Mouse (Mus musculus) embryonic facial prominence, embryonic 15.5 days (tissue): ENCODE measurements around the gene Cbx6. TPM values are rescaled to one million over a fixed set of nuclear protein-coding genes. Genes with fewer than 3 reads are reported as not detected.
A peak's percentile ranks its signal among the peaks of the same experiment; 100 is the strongest.

Experiments
- ATAC-seq: fragments of 200-750 bp; cut with Nextera tagmentation; 2 replicates; pipeline ENCODE4 v1.8.0; 2017; ENCODE audit warnings: low read depth, moderate TSS enrichment; ENCODE audit not compliant: insufficient number of reproducible peaks, low FRiP score, low TSS enrichment
- H3K27ac ChIP-seq: fragments of 300-500 bp; sonication (generic); replicated peaks from 2 replicates; pipeline ENCODE4 v1.5.1; 2015; ENCODE audit warnings: mild to moderate bottlenecking, inconsistent platforms
- H3K27me3 ChIP-seq: fragments of 300-500 bp; sonication (generic); 2 replicates; pipeline ENCODE4 v1.6.1; 2015; ENCODE audit warnings: inconsistent platforms
- H3K36me3 ChIP-seq: fragments of 300-500 bp; sonication (generic); 2 replicates; pipeline ENCODE4 v1.6.1; 2015; ENCODE audit warnings: mild to moderate bottlenecking, inconsistent platforms
- H3K4me1 ChIP-seq: fragments of 300-500 bp; sonication (generic); 2 replicates; pipeline ENCODE4 v1.6.1; 2015; ENCODE audit warnings: inconsistent platforms
- H3K4me2 ChIP-seq: fragments of 300-500 bp; sonication (generic); replicated peaks from 2 replicates; pipeline ENCODE4 v1.6.1; 2015; ENCODE audit warnings: mild to moderate bottlenecking, inconsistent platforms
- H3K4me3 ChIP-seq: fragments of 300-500 bp; sonication (generic); replicated peaks from 2 replicates; pipeline ENCODE4 v1.5.1; 2015; ENCODE audit warnings: mild to moderate bottlenecking, inconsistent platforms
- H3K9ac ChIP-seq: fragments of 300-500 bp; sonication (generic); 2 replicates; pipeline ENCODE4 v1.6.1; 2015; ENCODE audit warnings: inconsistent platforms
- H3K9me3 ChIP-seq: fragments of 300-500 bp; sonication (generic); replicated peaks from 2 replicates; pipeline ENCODE4 v1.6.1; 2016; ENCODE audit warnings: inconsistent platforms
- WGBS: fragments of 180-500 bp; shearing (Covaris S2); methylation state at CpG from one replicate; pipeline ENCODE4 v1.1.7; 2015; 5-methylcytosine and 5-hydroxymethylcytosine counted together
- polyA plus RNA-seq: library from polyadenylated mRNA; unstranded; fragments of >200 nt; fragmentation: Nextera tagmentation; extraction: Ambion mirVana; gene quantifications from 2 replicates; pipeline ENCODE4 v1.2.1, GENCODE M21; 2015

The Cbx6 gene
- polyA plus RNA-seq, result 90.7 and 93.5 TPM in 2 replicates

DNA sequence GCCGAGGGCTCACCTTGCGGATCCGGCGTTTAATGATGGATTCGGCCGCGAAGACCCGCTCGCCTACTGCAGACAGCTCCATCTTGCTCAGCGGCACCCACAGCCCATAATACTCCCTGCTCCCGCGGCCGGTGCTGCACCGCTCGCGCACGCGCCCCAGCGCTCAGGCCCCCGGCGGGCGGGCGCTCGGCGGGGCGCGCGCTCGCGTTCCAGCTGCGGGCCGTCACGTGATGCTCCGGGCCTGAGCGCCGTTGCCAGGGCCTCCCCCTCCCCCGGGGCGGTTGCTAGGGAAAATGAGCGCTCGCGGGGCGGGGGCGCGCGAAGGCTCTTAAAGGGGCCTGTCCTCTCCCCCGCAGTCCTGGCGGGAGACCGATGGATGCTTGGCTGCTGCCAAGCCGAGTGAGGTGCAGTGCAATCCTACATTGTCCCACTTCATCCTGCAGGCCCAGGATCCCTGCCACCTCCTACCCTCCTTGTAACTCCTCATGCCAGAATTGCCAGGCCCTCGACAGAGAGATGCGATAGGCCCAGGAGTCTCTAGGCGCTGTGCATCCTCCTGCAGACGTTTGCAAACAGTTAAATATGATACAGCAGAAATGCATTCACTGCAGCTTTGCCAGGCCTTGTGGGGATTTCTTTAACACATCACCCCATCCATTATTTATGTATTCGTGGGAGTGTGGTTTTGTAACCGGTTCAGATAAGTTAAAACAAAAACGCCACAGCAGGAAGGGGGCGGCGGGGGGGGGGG, at the start of gene Cbx6, which contains the start of gene Npcd:
Gene Cbx6 (minus strand): TSS at position 559 of the 751 bp plus-strand sequence.
Gene Npcd (minus strand): TSS at position 108 of the 751 bp plus-strand sequence.
- Histone ChIP-seq H3K4me3 (peak within 1 kb of the TSS; percentile 78), H3K27me3 (no peaks in the 10 kb centered on the region), H3K27ac (peak within 1 kb of the TSS; percentile 98), H3K36me3 (0 out of 2 replicates have a peak, but pooled peaks cover 7% of the 10 kb centered on the region), H3K9ac (peak within 1 kb of the TSS; percentile 83), H3K4me2 (peak within 1 kb of the TSS; percentile 80), H3K9me3 (no peaks in the 10 kb centered on the region), H3K4me1 (peaks cover 42% of the 10 kb centered on the region)
- ATAC-seq, result peak; percentile 90
- WGBS, result under 1% methylated on average over 50 of the region's 58 CpGs

DNA sequence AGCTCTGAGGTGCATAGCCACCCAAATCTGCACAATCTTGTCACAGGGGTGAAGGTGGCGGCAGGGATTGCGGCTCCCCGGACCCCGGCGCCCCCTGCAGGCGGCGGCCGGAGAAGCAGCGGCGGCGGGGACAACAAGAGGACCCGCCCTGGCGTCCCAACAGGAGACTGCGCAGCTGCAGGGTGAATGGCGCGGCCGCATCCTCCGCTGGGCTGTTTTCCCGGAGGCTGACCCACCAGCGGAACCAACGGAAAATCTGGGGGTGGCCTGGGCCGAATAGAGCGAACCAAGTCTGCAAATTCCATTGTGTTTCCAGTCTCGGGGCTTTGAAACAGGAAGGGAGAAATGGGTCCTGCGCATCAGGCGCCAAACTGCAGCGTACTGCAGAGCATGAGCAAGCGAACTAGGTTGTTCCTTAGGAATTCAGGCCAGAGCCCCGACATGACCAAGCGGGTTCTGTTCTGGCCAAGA, 48.9 kb upstream of the Cbx6 start:
- ATAC-seq, result peak; percentile 89
- under 1% methylated on average over 30 of the region's 30 CpGs for WGBS
- H3K9ac ChIP-seq, result peak overlapping the region; percentile 34
- H3K4me2 ChIP-seq, result peak overlapping the region; percentile 69
- no peaks in the 10 kb centered on the region for H3K9me3 ChIP-seq
- H3K4me3 ChIP-seq, result peak overlapping the region; percentile 51
- no peaks in the 10 kb centered on the region; the same call in 1 of the 2 replicates for H3K27me3 ChIP-seq
- peaks cover 29% of the 10 kb centered on the region for H3K4me1 ChIP-seq
- peak overlapping the region; percentile 86 for H3K27ac ChIP-seq
- no peaks in the 10 kb centered on the region for H3K36me3 ChIP-seq

DNA sequence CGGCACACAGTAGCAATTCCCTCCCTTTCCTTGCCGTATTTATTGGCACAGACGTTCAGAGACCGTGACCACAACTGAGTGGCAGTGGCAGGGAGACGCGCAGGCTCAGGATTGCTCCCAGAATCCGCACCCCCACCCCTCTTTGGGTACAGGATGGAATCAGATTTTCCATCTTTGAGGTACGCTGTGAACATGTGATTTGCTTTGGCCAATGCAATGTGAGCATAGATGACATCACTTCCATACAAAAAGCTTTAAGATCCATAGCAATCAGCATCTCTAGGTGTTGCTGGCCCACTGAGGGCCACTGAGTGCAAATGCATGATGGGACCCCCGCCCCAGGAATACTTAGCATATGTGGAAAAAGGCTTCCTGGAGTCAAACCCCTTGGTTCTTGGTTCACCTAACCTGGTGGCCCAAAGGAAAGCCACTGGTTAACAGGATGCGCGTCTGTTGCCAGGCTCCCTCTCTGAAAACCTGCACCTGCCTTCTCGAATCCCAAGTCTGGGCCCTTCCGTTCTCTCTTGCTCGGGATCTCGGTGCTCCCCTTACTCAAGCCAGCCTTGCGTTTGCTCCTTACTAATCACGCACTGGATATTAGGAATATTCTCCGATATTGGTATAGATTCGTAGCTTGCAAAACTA, 48.3 kb upstream of the Cbx6 start:
- 17% methylated on average over 19 of the region's 19 CpGs for WGBS
- Histone ChIP-seq H3K9ac (0 out of 2 replicates have a peak overlapping the region, but pooled peaks have one; percentile 13), H3K36me3 (no peaks in the 10 kb centered on the region), H3K27me3 (no peaks in the 10 kb centered on the region; the same call in 1 of the 2 replicates), H3K4me1 (peaks cover 29% of the 10 kb centered on the region), H3K9me3 (no peaks in the 10 kb centered on the region), H3K4me2 (peak overlapping the region; percentile 69), H3K4me3 (peak overlapping the region; percentile 51), H3K27ac (0 out of 2 replicates have a peak overlapping the region, but pooled peaks have one; percentile 86)
- no peak for ATAC-seq

DNA sequence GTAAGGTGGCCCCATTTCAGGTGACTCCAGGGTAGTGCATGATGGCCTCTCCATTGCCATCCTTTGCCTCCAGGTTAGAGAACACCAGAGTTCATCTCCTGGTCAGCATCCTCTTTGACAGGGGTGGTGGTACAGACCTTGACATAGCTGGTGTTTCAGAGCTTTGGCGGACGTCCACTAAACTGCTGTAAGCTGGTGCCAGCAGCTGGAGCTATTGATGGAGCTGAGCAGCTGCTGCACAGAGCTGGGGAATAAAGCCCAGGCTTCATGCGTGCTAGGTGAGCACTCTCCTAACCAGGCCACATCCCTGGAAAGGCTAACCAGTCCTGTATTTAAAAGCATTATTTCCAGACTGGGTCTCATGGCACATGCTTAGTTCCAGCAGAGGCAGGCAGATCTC, 46.0 kb upstream of the Cbx6 start:
- H3K27ac ChIP-seq, result no peak overlapping the region
- peaks cover 29% of the 10 kb centered on the region for H3K4me1 ChIP-seq
- H3K9ac ChIP-seq, result no peak overlapping the region
- H3K4me2 ChIP-seq, result no peak overlapping the region
- H3K9me3 ChIP-seq, result no peaks in the 10 kb centered on the region
- no peak overlapping the region for H3K4me3 ChIP-seq
- WGBS, result 76% methylated on average over 3 of the region's 3 CpGs
- no peaks in the 10 kb centered on the region for H3K36me3 ChIP-seq
- no peaks in the 10 kb centered on the region; the same call in 1 of the 2 replicates for H3K27me3 ChIP-seq
- ATAC-seq, result no peak

DNA sequence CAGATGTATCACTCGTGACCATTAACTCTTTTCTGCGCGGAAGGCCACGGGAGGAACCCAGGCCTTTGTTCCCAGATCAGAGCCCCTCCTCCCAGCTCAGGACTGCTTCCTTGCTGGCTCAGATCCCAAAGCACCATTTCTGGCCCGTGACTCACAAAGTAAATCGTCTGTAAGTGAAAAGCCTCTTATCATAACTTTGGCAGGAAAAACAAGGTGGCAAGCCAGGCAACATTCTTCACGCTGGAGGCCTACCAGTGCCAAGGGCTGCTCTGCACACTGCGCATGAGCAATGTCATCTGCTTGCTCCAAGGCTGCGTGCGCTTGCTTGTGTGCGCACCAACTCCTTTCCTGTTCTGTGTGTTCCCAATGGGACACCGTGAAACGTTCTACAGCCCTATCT, 44.8 kb upstream of the Cbx6 start:
- 24% methylated on average over 13 of the region's 13 CpGs for WGBS
- Histone ChIP-seq H3K9me3 (no peaks in the 10 kb centered on the region), H3K27ac (peak overlapping the region; percentile 89), H3K27me3 (no peaks in the 10 kb centered on the region; the same call in 1 of the 2 replicates), H3K4me3 (no peak overlapping the region), H3K4me1 (peaks cover 29% of the 10 kb centered on the region), H3K36me3 (no peaks in the 10 kb centered on the region), H3K4me2 (peak overlapping the region; percentile 8), H3K9ac (no peak overlapping the region)
- ATAC-seq, result peak; percentile 73

DNA sequence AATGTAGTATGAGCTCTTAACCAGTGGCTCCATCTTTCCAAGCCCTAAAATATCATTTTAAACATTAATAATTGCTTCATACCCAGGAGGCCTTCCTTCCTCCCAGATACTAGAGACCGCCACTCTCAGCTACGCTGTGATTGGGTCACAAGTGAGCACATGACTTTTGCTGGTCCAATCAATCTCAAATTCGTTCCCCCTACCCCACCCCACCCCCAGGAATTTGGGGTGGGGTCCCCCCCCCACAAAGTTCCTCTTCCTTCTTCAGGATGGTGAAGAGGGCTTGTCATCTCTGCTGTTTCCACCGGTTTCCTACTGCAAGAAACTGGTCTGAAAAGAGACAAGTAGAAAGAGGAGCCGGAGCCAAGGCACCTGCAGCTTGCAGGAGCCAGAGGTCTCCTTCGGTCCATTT, 44.2 kb upstream of the Cbx6 start:
- Histone ChIP-seq H3K4me3 (no peak overlapping the region), H3K27ac (peak overlapping the region; percentile 89)
- 48% methylated on average over 6 of the region's 6 CpGs for WGBS

DNA sequence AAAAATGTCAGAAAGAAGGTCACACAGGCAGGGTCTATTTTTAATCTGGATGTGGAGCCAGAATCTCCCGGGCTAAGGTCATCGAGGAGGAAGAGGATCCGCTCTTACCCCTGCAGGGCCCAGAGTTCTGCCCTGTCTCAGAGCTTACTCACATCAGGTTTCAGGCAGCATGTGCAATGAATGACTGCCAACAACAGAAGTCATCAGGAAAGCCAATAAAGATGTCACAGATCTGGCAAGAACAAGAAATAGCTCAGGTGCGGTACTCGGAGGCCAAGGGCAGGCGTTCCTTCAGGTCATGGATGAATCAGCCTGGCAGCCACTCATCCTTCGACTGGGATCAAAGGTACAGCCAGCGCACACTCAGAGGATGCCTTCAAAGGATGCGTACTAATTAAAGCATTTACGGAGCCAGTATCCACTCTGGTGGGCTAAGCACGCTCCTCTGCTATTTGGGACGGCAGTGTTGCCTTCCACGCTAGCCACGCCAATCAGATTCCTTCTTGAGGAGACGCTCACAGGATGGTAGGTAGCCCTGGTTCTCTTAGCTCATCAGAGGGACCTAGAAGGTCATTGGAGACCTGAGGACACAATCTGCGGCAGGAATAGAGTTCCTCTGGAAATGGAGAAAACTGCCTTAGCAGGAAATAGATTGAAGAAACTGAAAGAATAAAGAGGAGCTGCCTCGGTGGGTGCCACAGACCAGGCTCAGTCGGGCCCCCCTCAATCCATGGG, 40.9 kb upstream of the Cbx6 start:
- no peak overlapping the region for H3K9ac ChIP-seq
- no peaks in the 10 kb centered on the region for H3K36me3 ChIP-seq
- H3K4me1 ChIP-seq, result peaks cover 20% of the 10 kb centered on the region
- no peak overlapping the region for H3K4me3 ChIP-seq
- H3K27ac ChIP-seq, result no peak overlapping the region
- WGBS, result 78% methylated on average over 18 of the region's 18 CpGs
- no peaks in the 10 kb centered on the region for H3K9me3 ChIP-seq
- no peaks in the 10 kb centered on the region for H3K27me3 ChIP-seq
- H3K4me2 ChIP-seq, result no peak overlapping the region
- no peak for ATAC-seq

More for the DNA sequence above, 44.2 kb upstream of the Cbx6 start:
- Histone ChIP-seq H3K36me3 (no peaks in the 10 kb centered on the region), H3K9me3 (no peaks in the 10 kb centered on the region), H3K27me3 (no peaks in the 10 kb centered on the region; the same call in 1 of the 2 replicates), H3K4me1 (peaks cover 29% of the 10 kb centered on the region), H3K4me2 (peak overlapping the region; percentile 8), H3K9ac (no peak overlapping the region)
- no peak for ATAC-seq

DNA sequence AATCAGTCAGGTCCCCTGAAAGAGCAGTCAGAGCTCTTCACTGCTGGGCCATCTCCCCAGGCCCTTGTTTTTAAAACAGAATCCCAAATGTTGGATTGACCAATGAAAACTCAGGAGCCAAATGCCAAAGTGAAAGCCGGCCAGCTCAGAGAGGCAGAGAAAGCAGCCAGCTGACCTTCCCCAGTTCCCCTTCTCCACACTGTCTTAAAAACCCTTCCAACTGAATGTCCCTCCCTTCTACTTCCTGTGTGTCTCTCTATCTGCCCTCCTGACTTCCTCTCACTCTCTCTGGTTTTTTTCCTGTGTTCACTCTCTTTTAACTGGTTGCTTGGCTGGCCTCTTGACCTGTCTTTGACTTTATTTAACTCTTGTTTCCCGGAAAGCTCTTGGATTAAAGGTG, 39.5 kb upstream of the Cbx6 start:
- H3K4me1 ChIP-seq, result peaks cover 6% of the 10 kb centered on the region
- H3K27me3 ChIP-seq, result no peaks in the 10 kb centered on the region
- no peak overlapping the region for H3K27ac ChIP-seq
- WGBS, result 50% methylated on average over 2 of the region's 2 CpGs
- no peaks in the 10 kb centered on the region for H3K36me3 ChIP-seq
- no peak overlapping the region for H3K4me3 ChIP-seq
- H3K9me3 ChIP-seq, result no peaks in the 10 kb centered on the region
- no peak overlapping the region for H3K9ac ChIP-seq
- no peak overlapping the region for H3K4me2 ChIP-seq
- no peak for ATAC-seq

DNA sequence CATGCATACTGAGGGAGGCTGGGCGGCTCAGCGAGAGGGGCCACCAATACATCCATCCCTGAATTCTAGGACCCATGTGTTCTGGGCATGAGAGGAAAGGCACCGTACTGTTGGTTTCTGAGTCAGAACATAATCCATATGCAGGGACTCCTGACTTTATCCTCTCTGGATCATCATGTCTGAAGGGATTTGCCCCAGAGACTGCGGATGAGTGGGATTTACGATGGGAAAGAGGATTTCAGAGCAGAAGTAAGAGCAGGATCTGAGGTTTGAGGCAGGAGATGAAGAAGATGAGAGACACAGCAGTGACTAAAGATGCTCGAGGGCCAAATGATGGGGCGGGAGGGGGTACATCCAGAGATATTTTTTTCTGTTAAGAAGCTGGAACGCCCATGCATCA, 39.1 kb upstream of the Cbx6 start:
- H3K27me3 ChIP-seq, result no peaks in the 10 kb centered on the region
- H3K9ac ChIP-seq, result no peak overlapping the region
- ATAC-seq, result no peak
- H3K9me3 ChIP-seq, result no peaks in the 10 kb centered on the region
- no peaks in the 10 kb centered on the region for H3K36me3 ChIP-seq
- 84% methylated on average over 8 of the region's 8 CpGs for WGBS
- H3K4me1 ChIP-seq, result peaks cover 2% of the 10 kb centered on the region; the same call in 1 of the 2 replicates
- no peak overlapping the region for H3K27ac ChIP-seq
- H3K4me2 ChIP-seq, result no peak overlapping the region
- no peak overlapping the region for H3K4me3 ChIP-seq

DNA sequence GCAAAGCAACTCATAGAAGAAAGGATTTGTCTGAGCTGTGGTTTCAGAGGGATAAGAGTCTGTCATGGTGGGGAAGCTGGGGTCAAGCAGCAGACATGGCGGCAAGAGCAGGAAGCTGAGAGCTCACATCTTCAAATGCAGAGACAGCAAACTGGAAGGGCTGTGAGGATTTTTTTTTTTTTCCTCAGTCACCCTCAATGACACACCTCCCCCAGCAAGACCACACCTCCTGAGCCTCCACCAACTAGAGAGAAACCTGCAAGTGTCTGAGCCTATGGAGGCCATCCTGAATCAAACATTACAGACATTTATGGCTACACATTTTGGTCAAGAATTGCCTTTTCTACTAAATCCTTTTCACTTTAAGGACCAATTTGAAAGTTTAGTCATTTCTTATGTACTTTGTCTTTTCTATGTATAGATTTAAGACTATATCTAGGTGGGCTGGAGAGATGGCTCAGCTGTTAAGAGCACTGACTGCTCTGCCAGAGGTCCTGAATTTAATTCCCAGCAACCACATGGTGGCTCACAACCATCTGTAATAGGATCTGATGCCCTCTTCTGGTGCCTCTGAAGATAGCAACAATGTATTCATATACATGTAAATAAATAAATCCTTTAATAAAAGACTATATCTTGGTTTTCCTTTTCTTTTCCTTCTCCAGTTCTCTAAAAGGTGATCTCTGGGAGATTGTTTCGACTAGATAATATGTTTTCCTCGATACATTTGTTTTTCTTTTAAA, 32.9 kb upstream of the Cbx6 start:
- Histone ChIP-seq H3K4me2 (no peak overlapping the region), H3K9ac (no peak overlapping the region), H3K27me3 (no peaks in the 10 kb centered on the region), H3K9me3 (no peaks in the 10 kb centered on the region), H3K27ac (no peak overlapping the region), H3K4me1 (no peaks in the 10 kb centered on the region), H3K36me3 (no peaks in the 10 kb centered on the region), H3K4me3 (no peak overlapping the region)
- WGBS, result 79% methylated on average over 3 of the region's 3 CpGs
- ATAC-seq, result no peak
